Mouse (Mus musculus) G1E-ER4 (cell line): ENCODE data around the gene Gpnmb. TPM values are rescaled to one million over a fixed set of nuclear protein-coding genes. Genes with fewer than 3 reads are reported as not detected.

Source experiments
- GATA1 ChIP-seq: IDR thresholded peaks from one replicate; pipeline ENCODE4 v1.8.0; 2012; ENCODE audit warnings: low read length, inconsistent platforms
- polyA plus RNA-seq: library from polyadenylated mRNA; stranded (reverse); fragments of >175 nt; gene quantifications from 2 replicates; pipeline ENCODE4 v1.2.3, GENCODE M21; 2012

The Gpnmb gene
- polyA plus RNA-seq, 1 experiment = not detected

DNA sequence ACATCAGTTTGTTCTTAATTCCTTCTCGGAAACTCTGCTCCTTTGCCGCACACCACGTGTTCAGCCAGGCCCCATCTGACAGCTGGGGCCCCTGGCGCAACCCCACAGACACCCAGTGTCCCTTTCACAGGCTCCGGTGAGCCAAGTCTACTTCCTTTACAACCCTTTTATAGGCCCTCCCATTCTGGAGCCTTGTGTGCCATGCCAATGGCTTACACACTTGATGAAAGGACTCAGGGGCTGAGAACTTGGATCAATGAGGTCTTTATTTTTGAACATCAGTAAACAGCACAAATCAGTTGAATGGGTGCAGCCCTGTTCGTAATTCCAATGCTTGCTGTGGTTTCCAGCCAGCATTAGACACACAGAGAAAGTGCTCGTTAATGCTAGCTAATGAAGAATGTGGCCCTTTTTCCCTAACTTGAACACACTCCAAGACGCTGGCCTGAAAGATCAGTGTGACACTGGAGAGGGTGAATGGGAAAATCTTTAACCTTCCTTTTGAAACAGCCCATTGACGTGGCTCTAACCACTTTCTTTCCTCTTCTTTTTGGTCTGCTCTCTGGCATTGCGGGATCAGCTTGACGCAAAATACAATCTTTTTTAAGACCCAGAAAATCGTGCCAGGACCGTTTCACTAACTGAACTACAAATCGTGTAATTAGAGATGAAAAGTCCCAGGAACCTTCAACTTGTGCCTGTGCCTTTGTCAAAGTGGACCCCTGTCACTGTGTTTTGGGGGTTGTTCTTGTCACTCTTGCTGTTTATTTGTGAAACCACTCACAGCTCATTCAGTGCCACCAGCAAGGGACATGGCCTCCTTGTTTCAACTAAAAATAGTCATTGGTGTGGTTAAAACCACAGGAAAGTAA is 15.0 kb upstream of the Gpnmb start:
- no peak for TF ChIP-seq GATA1

GRCm38 (mm10) chr6:49022384-49022783 is 14.0 kb upstream of the Gpnmb start:
- no peak for TF ChIP-seq GATA1

DNA sequence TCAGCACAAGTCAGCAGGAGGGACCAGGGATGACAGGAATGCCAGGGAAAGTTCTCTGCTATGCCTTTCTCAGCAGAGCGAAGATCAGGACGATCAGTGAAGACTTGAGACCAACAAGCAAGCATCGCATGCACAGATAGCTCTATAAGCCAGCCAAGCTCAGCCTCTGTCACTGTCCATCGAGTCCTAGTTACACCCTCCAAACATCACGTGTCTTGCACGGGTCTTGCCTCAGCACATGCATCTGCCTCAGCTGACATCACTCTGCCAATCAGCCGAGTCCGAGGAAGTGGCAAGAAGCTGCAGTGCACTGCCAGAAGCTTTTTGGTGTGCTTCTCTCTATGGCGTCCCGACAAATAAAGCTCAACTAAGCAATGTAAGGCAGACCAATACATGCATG is 13.0 kb upstream of the Gpnmb start:
- TF ChIP-seq GATA1 = no peak

GRCm38 (mm10) chr6:49025290-49025689 is 11.1 kb upstream of the Gpnmb start:
- no peak for TF ChIP-seq GATA1

- TF ChIP-seq GATA1 = no peak
Measured at GRCm38 (mm10) chr6:49026496-49026895, 9.8 kb upstream of the Gpnmb start.

DNA sequence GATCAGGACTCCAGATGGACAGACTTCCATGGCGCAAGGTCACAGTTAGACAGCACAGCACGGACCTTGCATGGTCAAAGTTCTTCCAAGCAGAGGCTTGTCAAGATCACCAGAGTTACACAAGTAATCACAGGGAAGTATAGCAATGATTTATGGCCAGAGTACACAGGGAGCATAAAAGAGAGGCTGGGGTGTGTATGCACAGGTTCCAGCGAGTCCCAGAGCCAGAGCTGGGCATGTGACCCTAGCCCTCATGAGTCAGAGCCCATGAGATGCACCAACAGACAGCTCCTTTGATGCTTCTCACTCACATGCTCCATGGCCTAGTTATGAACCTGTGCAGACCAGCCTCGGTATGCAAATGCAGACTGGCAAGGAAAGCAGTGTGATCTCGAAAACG is 8.3 kb upstream of the Gpnmb start:
- no peak for TF ChIP-seq GATA1

GRCm38 (mm10) chr6:49028708-49029107 is 7.6 kb upstream of the Gpnmb start:
- TF ChIP-seq GATA1 = no peak

DNA sequence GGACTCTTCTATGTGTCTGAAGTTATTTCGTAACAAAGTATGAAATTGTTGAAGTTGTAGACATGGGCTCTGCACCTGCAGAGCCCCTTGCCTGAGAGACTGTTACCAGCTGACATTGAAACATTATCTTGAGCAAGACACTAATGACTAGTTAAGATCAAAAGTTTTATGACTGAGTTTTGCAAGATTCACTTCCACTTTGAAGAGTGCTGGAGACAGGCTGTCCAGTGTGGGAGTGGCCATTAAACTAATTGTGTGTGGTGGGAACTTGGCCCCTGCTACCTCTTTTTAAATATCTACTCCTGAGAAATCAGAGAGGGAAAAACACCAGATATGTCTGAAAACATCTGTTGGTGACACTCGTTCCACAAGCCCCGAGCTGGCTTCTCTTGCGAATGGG is 5.1 kb upstream of the Gpnmb start:
- TF ChIP-seq GATA1 = no peak

- no peak for TF ChIP-seq GATA1
Measured at GRCm38 (mm10) chr6:49032783-49033182, 3.6 kb upstream of the Gpnmb start.

DNA sequence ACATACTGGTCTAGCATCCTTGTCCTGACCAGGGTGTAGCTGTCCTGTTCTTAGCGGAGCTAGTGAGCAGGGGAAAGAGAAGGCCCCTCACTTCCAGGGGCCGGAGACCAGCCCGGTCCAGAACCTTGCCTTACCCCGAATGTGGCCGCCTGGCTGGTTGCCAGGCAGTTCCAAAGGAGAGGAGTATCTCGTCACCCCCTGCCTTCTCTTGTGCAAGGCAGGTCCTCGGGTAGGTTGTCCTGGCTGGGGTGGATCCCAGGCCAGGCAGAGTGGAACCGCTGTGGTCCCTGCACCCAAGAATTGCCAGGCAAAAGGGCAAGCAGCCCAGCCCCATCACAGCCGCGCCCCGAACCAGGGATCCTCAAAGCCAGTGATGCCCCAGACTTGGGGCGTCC is 919 bp downstream of the Gpnmb start:
- no peak for TF ChIP-seq GATA1

DNA sequence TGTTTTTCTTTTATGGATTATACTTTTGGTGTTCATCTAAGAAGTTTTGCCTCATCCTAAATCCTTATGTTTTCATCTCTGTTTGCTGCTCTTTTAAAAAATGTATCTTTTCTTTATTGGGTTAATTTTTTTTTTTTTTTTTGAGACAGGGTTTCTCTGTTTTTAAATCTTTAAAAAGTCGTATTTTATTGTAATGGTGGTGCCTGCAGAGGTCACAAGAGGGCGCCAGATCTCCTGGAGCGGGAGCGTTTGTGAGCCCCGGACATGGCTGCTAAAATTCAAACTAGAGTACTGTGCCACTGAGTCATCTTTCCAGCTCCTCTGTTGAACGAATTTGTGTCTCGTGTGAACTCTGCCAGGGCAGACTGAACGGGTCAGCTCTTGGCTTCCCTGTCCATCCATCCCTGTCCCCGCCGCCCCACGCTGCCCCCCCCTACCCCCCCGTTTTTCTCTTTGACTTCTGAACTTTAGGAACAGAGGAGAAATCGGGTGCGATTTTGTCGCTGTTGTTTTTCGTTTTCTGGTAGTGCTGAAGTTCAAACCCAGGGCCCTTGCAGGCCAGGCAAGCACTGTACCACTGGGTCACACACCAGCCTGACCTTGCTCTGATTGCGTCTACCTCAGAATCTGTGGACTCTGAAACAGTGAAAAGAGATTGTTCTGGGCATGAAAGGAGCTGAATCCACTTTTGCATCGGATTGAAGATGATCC is 3.3 kb downstream of the Gpnmb start:
- no peak for TF ChIP-seq GATA1

- TF ChIP-seq GATA1 = no peak
Measured at GRCm38 (mm10) chr6:49046502-49046901, 10.2 kb downstream of the Gpnmb start.

GRCm38 (mm10) chr6:49046976-49047375 is 10.6 kb downstream of the Gpnmb start:
- TF ChIP-seq GATA1 = no peak

GRCm38 (mm10) chr6:49047848-49048247 is 11.5 kb downstream of the Gpnmb start:
- TF ChIP-seq GATA1 = no peak

GRCm38 (mm10) chr6:49048395-49048794 is 12.0 kb downstream of the Gpnmb start:
- TF ChIP-seq GATA1 = no peak

GRCm38 (mm10) chr6:49050677-49051410 is 14.5 kb downstream of the Gpnmb start:
- no peak for TF ChIP-seq GATA1
